Mouse (Mus musculus) frontal cortex, postnatal 14 days (tissue): ENCODE measurements around the gene P2rx5.
A peak's percentile ranks its signal among the peaks of the same experiment; 100 is the strongest.

Experiments used
- DNase-seq, 2 experiments: peaks; one replicate each; pipeline ENCODE4 v3.0.0; 2022; ENCODE audit warnings: low spot score in 2 of 2

Gene P2rx5

GRCm38 (mm10) chr11:73159957-73160810 is at the start of gene P2rx5:
P2rx5 (plus strand) TSS chr11:73160421.
- DNase-seq, result no peak

GRCm38 (mm10) chr11:73111414-73111813 is 48.8 kb upstream of the P2rx5 start:
- no peak for DNase-seq

GRCm38 (mm10) chr11:73126495-73126894 is 33.7 kb upstream of the P2rx5 start:
- DNase-seq, result no peak

GRCm38 (mm10) chr11:73131020-73131419 is 29.2 kb upstream of the P2rx5 start:
- DNase-seq, result no peak

- DNase-seq, result no peak
Observed at GRCm38 (mm10) chr11:73132999-73133398, 27.2 kb upstream of the P2rx5 start.

- DNase-seq, result no peak
Observed at GRCm38 (mm10) chr11:73134222-73134621, 26.0 kb upstream of the P2rx5 start.

- no peak for DNase-seq
Observed at GRCm38 (mm10) chr11:73136587-73136986, 23.6 kb upstream of the P2rx5 start.

GRCm38 (mm10) chr11:73137116-73137515 is 23.1 kb upstream of the P2rx5 start:
- DNase-seq, result no peak

GRCm38 (mm10) chr11:73137591-73138501 is 22.4 kb upstream of the P2rx5 start, which contains the start of gene Haspin:
Haspin (minus strand) TSS chr11:73138294.
- DNase-seq, result peak; percentile 74 to 82

- DNase-seq, result no peak
Observed at GRCm38 (mm10) chr11:73144261-73144681, 15.9 kb upstream of the P2rx5 start.

- no peak for DNase-seq
Observed at GRCm38 (mm10) chr11:73146026-73146974, 13.9 kb upstream of the P2rx5 start.

- DNase-seq, result no peak
Observed at GRCm38 (mm10) chr11:73146975-73147365, 13.3 kb upstream of the P2rx5 start.

GRCm38 (mm10) chr11:73148209-73148608 is 12.0 kb upstream of the P2rx5 start:
- no peak for DNase-seq

GRCm38 (mm10) chr11:73155071-73155470 is 5.2 kb upstream of the P2rx5 start:
- no peak for DNase-seq

GRCm38 (mm10) chr11:73160811-73161200 is 585 bp downstream of the P2rx5 start:
- no peak for DNase-seq

GRCm38 (mm10) chr11:73161616-73162015 is 1.4 kb downstream of the P2rx5 start:
- DNase-seq, result no peak

- DNase-seq, result no peak
Observed at GRCm38 (mm10) chr11:73162284-73162683, 2.1 kb downstream of the P2rx5 start.

GRCm38 (mm10) chr11:73168071-73168470 is 7.8 kb downstream of the P2rx5 start:
- no peak for DNase-seq

GRCm38 (mm10) chr11:73168576-73168975 is 8.4 kb downstream of the P2rx5 start:
- DNase-seq, result no peak

GRCm38 (mm10) chr11:73169231-73169630 is 9.0 kb downstream of the P2rx5 start:
- peak in 1 of 2 experiments; percentile 53 for DNase-seq

GRCm38 (mm10) chr11:73172186-73172585 is 12.0 kb downstream of the P2rx5 start:
- no peak for DNase-seq
